Mouse (Mus musculus) neural tube, embryonic 12.5 days (tissue): Measurements from ENCODE around the gene Adgrg5. TPM values are rescaled to one million over a fixed set of nuclear protein-coding genes. Genes with fewer than 3 reads are reported as not detected.

Source experiments
- ATAC-seq: fragments of 200-750 bp; cut with Nextera tagmentation; 2 replicates; pipeline ENCODE4 v1.8.0; 2017; ENCODE audit warnings: low read depth, mild to moderate bottlenecking, moderate TSS enrichment, moderate library complexity; ENCODE audit not compliant: low FRiP score
- H3K27ac ChIP-seq: fragments of 300-500 bp; sonication (generic); 2 replicates; pipeline ENCODE4 v1.5.1; 2016
- H3K27me3 ChIP-seq: fragments of 300-500 bp; sonication (generic); replicated peaks from 2 replicates; pipeline ENCODE4 v1.6.1; 2016; ENCODE audit warnings: mild to moderate bottlenecking
- H3K36me3 ChIP-seq: fragments of 300-500 bp; sonication (generic); 2 replicates; pipeline ENCODE4 v1.6.1; 2016; ENCODE audit warnings: mild to moderate bottlenecking
- H3K4me1 ChIP-seq: fragments of 300-500 bp; sonication (generic); 2 replicates; pipeline ENCODE4 v1.6.1; 2016
- H3K4me2 ChIP-seq: fragments of 300-500 bp; sonication (generic); replicated peaks from 2 replicates; pipeline ENCODE4 v1.6.1; 2016; ENCODE audit warnings: mild to moderate bottlenecking
- H3K4me3 ChIP-seq: fragments of 300-500 bp; sonication (generic); 2 replicates; pipeline ENCODE4 v1.5.1; 2016
- H3K9ac ChIP-seq: fragments of 300-500 bp; sonication (generic); 2 replicates; pipeline ENCODE4 v1.6.1; 2016; ENCODE audit warnings: mild to moderate bottlenecking
- H3K9me3 ChIP-seq: fragments of 300-500 bp; sonication (generic); 2 replicates; pipeline ENCODE4 v1.6.1; 2016; ENCODE audit warnings: mild to moderate bottlenecking
- WGBS: fragments of 180-500 bp; shearing (Covaris S2); methylation state at CpG from one replicate; pipeline ENCODE4 v1.1.7; 2016; 5-methylcytosine and 5-hydroxymethylcytosine counted together
- polyA plus RNA-seq: library from polyadenylated mRNA; unstranded; fragments of >200 nt; fragmentation: Nextera tagmentation; extraction: Ambion mirVana; gene quantifications from 2 replicates; pipeline ENCODE4 v1.2.1, GENCODE M21; 2016

The Adgrg5 gene
- polyA plus RNA-seq, 1 experiment from 2014 or later: 0.16 TPM

DNA sequence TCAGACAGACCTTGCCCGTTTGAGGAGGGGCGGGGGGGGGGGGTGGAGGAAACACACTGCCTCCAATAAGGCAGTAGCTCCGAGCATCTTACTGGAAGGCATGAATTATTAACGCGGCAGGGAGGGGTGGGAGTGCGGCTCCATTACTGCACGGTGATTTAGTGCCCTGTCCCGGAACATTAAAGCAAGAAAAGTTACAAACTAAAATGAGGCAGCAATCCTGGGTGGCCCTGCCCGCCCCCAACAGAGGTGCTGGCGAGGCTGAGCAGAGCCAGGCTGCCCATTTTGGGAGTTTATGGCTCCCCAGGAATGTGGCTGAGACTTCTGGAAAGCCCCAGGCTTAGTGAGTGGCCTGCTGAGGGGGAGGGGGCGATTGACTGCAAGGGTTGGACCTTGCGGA is 19.8 kb upstream of the Adgrg5 start:
- Histone ChIP-seq H3K4me1 (peaks cover 36% of the 10 kb centered on the region), H3K4me2 (no peak overlapping the region; the same call in 1 of the 2 replicates), H3K9ac (no peak overlapping the region), H3K4me3 (no peak overlapping the region), H3K27me3 (no peaks in the 10 kb centered on the region), H3K27ac (no peak overlapping the region), H3K36me3 (no peaks in the 10 kb centered on the region), H3K9me3 (no peaks in the 10 kb centered on the region)
- ATAC-seq: peak; percentile 52; the same call in 1 of the 2 replicates
- WGBS: 31% methylated on average over 12 of the region's 12 CpGs

DNA sequence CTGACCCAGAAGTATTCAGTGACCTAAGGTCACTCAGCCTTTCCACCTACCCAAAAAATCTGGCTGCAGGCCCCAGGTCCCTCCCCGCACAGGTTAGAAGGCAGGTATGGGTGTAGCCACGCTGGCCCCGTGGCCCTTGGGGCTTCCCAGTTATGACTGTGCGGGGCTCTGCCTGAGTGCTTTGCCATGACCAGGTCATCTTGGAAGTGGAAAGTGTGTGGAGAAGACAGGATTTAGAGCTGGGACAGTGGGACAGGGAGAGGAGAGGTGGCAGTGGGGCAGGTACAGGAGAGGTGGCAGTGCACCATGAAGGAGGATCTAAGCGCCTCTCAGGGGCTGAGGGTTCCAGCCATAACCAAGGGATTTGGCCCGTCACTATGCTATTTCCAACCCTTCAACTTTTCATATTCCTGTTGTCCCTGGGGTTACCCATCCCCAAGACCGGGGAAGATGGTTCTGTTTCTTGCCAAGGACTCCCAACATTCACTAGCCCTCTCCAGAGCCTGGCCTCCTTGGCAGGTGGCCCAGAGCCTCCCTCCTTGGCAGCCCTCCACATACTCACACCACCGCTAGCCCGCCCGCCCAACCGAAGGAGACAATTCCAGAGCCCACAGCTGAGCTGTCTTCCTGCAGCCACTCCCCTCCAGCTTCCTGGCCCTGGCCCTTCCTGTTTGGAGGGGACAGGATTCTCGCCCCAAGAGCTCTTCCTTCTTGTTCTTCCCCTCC is 18.9 kb upstream of the Adgrg5 start:
- no peak for ATAC-seq
- H3K27me3 ChIP-seq: no peaks in the 10 kb centered on the region
- no peak overlapping the region for H3K4me3 ChIP-seq
- H3K4me1 ChIP-seq: peaks cover 27% of the 10 kb centered on the region
- no peaks in the 10 kb centered on the region for H3K36me3 ChIP-seq
- H3K9ac ChIP-seq: no peak overlapping the region
- WGBS: 81% methylated on average over 12 of the region's 12 CpGs
- no peak overlapping the region for H3K27ac ChIP-seq
- H3K9me3 ChIP-seq: no peaks in the 10 kb centered on the region
- no peak overlapping the region for H3K4me2 ChIP-seq

- peaks cover 9% of the 10 kb centered on the region for H3K27me3 ChIP-seq
- no peak overlapping the region for H3K9ac ChIP-seq
- no peak overlapping the region for H3K27ac ChIP-seq
- no peak for ATAC-seq
- H3K36me3 ChIP-seq: no peaks in the 10 kb centered on the region
- H3K9me3 ChIP-seq: no peaks in the 10 kb centered on the region
- no peak overlapping the region for H3K4me3 ChIP-seq
- H3K4me2 ChIP-seq: no peak overlapping the region
- H3K4me1 ChIP-seq: peaks cover 12% of the 10 kb centered on the region
- 92% methylated on average over 18 of the region's 18 CpGs for WGBS
Measured at GRCm38 (mm10) chr8:94907591-94908300, 15.7 kb upstream of the Adgrg5 start.

GRCm38 (mm10) chr8:94908847-94909246 is 14.6 kb upstream of the Adgrg5 start:
- H3K27ac ChIP-seq: no peak overlapping the region
- no peak overlapping the region for H3K4me3 ChIP-seq
- ATAC-seq: no peak
- peaks cover 20% of the 10 kb centered on the region for H3K27me3 ChIP-seq
- H3K4me1 ChIP-seq: peaks cover 15% of the 10 kb centered on the region
- H3K9ac ChIP-seq: no peak overlapping the region
- no peaks in the 10 kb centered on the region for H3K9me3 ChIP-seq
- 10% methylated on average over 4 of the region's 4 CpGs for WGBS
- H3K36me3 ChIP-seq: no peaks in the 10 kb centered on the region
- H3K4me2 ChIP-seq: no peak overlapping the region

DNA sequence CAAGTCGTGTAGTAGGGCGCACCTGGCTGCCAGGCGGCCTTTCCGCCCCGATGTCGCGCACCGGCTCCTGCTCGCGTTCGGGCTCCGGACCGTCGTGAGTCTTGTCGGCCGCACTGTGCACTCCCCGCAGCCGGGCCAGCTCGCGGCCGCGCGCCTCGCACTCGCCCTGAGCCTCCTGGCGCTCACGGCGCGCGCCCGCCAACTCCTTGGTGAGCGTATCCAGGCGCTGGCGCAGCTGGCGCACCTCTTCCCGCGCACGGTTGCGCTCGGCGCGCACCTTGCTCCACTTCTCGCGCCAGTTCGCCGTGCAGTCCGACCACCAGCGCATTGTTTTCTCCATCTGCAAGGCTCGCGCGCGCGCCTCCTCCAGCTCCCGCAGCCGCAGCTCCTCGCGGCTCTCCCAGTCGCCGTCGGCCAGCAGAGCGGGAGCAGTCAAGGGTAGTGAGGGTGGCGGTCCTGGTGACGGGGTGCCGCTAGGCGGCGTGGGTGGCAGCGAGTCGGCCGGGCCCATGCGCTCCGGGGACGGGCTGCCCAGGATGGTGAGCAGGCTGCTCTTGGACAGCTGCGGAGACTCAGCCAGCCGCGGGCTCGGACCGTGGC is 10.3 kb upstream of the Adgrg5 start:
- Histone ChIP-seq H3K4me3 (peak overlapping the region; percentile 43), H3K27ac (no peak overlapping the region), H3K9ac (peak overlapping the region; percentile 51), H3K4me1 (peaks cover 30% of the 10 kb centered on the region), H3K4me2 (peak overlapping the region; percentile 89), H3K36me3 (no peaks in the 10 kb centered on the region), H3K27me3 (peaks cover 39% of the 10 kb centered on the region), H3K9me3 (no peaks in the 10 kb centered on the region)
- ATAC-seq: peak; percentile 76
- WGBS: 6% methylated on average over 77 of the region's 77 CpGs

GRCm38 (mm10) chr8:94914256-94914655 is 9.2 kb upstream of the Adgrg5 start:
- Histone ChIP-seq H3K27ac (no peak overlapping the region), H3K27me3 (peaks cover 39% of the 10 kb centered on the region), H3K4me1 (peaks cover 31% of the 10 kb centered on the region), H3K36me3 (no peaks in the 10 kb centered on the region), H3K4me3 (no peak overlapping the region), H3K4me2 (no peak overlapping the region), H3K9me3 (no peaks in the 10 kb centered on the region), H3K9ac (no peak overlapping the region)
- 85% methylated on average over 6 of the region's 6 CpGs for WGBS
- ATAC-seq: no peak

DNA sequence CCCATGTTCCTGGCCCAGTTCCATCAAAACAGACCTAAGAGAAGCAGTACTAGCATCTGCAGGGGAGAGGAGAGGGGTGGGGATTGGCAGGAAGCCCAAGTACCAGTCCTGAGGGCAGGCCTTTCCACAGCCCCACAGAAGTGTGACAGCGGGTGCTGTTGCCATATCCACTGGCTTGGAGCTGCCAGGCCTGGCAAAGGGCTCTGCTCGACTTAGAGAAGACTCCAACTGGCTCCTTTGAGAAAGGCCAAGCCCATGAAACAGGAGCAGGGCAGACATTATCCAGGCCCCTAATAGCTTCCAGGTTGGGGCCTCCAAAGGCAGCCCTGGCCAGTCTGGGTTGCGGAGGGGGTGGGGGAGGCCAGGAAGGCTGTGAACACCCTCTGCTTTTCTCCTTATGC is 8.8 kb upstream of the Adgrg5 start:
- Histone ChIP-seq H3K9me3 (no peaks in the 10 kb centered on the region), H3K4me1 (peaks cover 31% of the 10 kb centered on the region), H3K4me2 (no peak overlapping the region), H3K27ac (no peak overlapping the region), H3K36me3 (no peaks in the 10 kb centered on the region), H3K27me3 (peaks cover 39% of the 10 kb centered on the region), H3K9ac (no peak overlapping the region), H3K4me3 (no peak overlapping the region)
- no peak for ATAC-seq
- WGBS: 71% methylated on average over 3 of the region's 3 CpGs

DNA sequence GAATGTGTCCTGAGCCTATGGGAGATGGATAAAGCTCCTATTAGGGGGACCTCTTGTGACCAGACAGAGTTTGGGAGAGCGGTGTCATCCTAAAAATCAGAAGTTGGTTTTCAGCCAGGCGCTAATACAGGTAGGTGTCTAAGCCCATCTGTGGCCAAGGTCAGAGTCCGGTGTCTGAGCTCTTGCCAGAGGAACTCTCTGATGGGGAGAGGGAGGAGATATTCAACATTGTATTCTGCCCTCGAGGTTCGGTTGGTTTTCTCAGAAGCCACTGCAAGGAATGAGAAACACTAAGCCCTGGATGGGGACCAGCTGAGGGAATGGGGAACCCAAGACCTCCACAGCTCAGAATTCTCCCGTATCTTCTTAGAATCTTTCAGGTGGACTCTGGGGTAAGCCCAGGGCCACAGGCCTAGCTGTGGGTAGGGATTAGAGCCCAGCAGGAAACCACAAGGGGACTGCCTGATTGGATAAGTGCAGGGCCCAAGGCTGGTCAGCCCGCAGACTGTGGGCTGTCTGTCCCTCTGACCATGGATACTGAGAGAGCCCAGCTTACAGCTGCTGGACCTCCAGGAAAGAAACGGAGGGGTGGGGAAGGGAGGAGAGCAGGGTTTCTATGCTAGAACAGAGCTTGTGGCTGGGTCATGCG is 7.1 kb upstream of the Adgrg5 start:
- WGBS: 60% methylated on average over 9 of the region's 9 CpGs
- no peak overlapping the region for H3K27ac ChIP-seq

GRCm38 (mm10) chr8:94916960-94917324 is 6.6 kb upstream of the Adgrg5 start:
- H3K4me3 ChIP-seq: peak overlapping the region; percentile 64
- H3K9me3 ChIP-seq: no peaks in the 10 kb centered on the region
- H3K27ac ChIP-seq: no peak overlapping the region
- no peak; the same call in 1 of the 2 replicates for ATAC-seq
- H3K9ac ChIP-seq: 0 out of 2 replicates have a peak overlapping the region, but pooled peaks have one; percentile 6
- no peaks in the 10 kb centered on the region for H3K36me3 ChIP-seq
- 17% methylated on average over 10 of the region's 10 CpGs for WGBS
- peak overlapping the region; percentile 88 for H3K4me2 ChIP-seq
- H3K27me3 ChIP-seq: peaks cover 38% of the 10 kb centered on the region
- H3K4me1 ChIP-seq: peaks cover 31% of the 10 kb centered on the region

More for the DNA sequence above, 7.1 kb upstream of the Adgrg5 start:
- peak overlapping the region; percentile 88 for H3K4me2 ChIP-seq
- H3K4me3 ChIP-seq: no peak overlapping the region; the same call in 1 of the 2 replicates
- no peak for ATAC-seq
- H3K9me3 ChIP-seq: no peaks in the 10 kb centered on the region
- peaks cover 31% of the 10 kb centered on the region for H3K4me1 ChIP-seq
- 0 out of 2 replicates have a peak overlapping the region, but pooled peaks have one; percentile 6 for H3K9ac ChIP-seq
- peaks cover 39% of the 10 kb centered on the region for H3K27me3 ChIP-seq
- no peaks in the 10 kb centered on the region for H3K36me3 ChIP-seq

- H3K9me3 ChIP-seq: no peaks in the 10 kb centered on the region
- peak overlapping the region; percentile 64 for H3K4me3 ChIP-seq
- peak overlapping the region; percentile 66 for H3K9ac ChIP-seq
- no peak overlapping the region for H3K27ac ChIP-seq
- no peaks in the 10 kb centered on the region for H3K36me3 ChIP-seq
- ATAC-seq: peak; percentile 93
- H3K4me1 ChIP-seq: peaks cover 31% of the 10 kb centered on the region
- peak overlapping the region; percentile 88 for H3K4me2 ChIP-seq
- WGBS: 1% methylated on average over 27 of the region's 27 CpGs
- H3K27me3 ChIP-seq: peaks cover 34% of the 10 kb centered on the region
Measured at GRCm38 (mm10) chr8:94917352-94917751, 6.1 kb upstream of the Adgrg5 start.

- Histone ChIP-seq H3K27me3 (peaks cover 28% of the 10 kb centered on the region), H3K27ac (no peak within 1 kb of the TSS), H3K4me2 (peak within 1 kb of the TSS; percentile 88), H3K36me3 (no peaks in the 10 kb centered on the region), H3K9ac (peak within 1 kb of the TSS; percentile 66), H3K4me3 (peak within 1 kb of the TSS; percentile 64), H3K9me3 (no peaks in the 10 kb centered on the region), H3K4me1 (peaks cover 28% of the 10 kb centered on the region)
- WGBS: 3% methylated on average over 50 of the region's 51 CpGs
- peak; percentile 62 for ATAC-seq
Measured at GRCm38 (mm10) chr8:94917851-94918495, 5.5 kb upstream of the Adgrg5 start, which contains the start of gene Ccdc102a. TSS of gene Ccdc102a (minus strand) at chr8:94918098.
